Mouse (Mus musculus) thymus, postnatal 4 days (tissue): ENCODE data around the gene Mfap4.

Source experiments
- DNase-seq: peaks from one replicate; pipeline ENCODE4 v3.0.0; 2021

Gene Mfap4

GRCm38 (mm10) chr11:61519484-61520107 is 34.4 kb downstream of the Mfap4 start:
- DNase-seq = no peak

GRCm38 (mm10) chr11:61526872-61527271 is 41.6 kb downstream of the Mfap4 start:
- no peak for DNase-seq

GRCm38 (mm10) chr11:61529268-61529713 is 44.1 kb downstream of the Mfap4 start:
- no peak for DNase-seq

GRCm38 (mm10) chr11:61532820-61533219 is 47.6 kb downstream of the Mfap4 start:
- DNase-seq = no peak

GRCm38 (mm10) chr11:61533571-61533970 is 48.3 kb downstream of the Mfap4 start:
- no peak for DNase-seq

GRCm38 (mm10) chr11:61535530-61535929 is 50.3 kb downstream of the Mfap4 start:
- no peak for DNase-seq

GRCm38 (mm10) chr11:61536952-61537351 is 51.7 kb downstream of the Mfap4 start:
- no peak for DNase-seq

GRCm38 (mm10) chr11:61537362-61537761 is 52.1 kb downstream of the Mfap4 start:
- DNase-seq = no peak
